27 mouse cellular contexts compared by ENCODE assay signal in the genomic region with DNA sequence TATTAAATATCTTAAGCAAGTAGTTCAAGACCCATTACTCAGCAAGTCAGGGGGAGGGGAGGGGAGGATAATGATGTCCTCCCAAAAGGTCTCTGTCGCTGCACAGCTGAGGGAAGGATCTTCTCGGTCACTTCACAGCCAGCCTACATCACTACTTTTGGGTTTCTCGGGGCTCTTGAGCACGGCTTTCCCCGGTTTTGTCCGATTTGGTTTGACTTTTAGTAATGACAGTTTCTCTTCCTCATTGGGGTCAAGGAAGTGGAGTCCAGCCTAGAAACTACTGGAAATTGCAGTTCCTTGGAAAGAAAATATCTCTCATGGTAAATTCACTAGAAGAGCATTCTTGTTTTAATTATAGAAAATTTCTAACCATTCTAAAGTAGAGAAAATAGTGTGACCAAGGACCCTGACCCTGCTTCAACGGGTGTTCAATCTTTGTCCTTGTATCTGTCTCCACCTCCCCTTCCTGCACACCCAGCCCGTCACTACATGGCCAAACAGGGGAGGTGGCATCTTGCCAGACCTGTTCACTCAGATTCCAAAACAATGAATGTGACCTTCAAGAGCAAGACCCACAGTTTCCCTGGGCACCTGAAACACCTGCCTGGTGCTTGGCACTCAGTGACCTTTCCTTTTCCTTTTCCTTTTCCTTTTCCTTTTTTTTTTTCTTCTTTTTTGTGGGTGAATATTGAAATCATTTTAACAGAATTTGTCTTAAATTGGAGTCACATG. TPM values are rescaled to one million over a fixed set of nuclear protein-coding genes. Genes with fewer than 3 reads are reported as not detected.
DNase-seq lines count a peak whose midpoint lies in the region; ATAC-seq and TF ChIP-seq lines count a peak whose summit lies in the region.
"Had no signal": no experiment of that assay in that cellular context is flagged by ENCODE, and none has a peak within 500 bp of the region (broad histone marks: within the 10 kb centered on the region; RNA-seq: fewer than 3 reads in every experiment).

No protein-coding gene starts in this region.

- no peak for TF ChIP-seq POLR2A in kidney, adult 2 months (IDR thresholded peaks at IDR 0.05; ENCODE audit: low read depth, low read length)
- TF ChIP-seq POLR2A in testis, adult 2 months (IDR thresholded peaks at IDR 0.05; ENCODE audit: control insufficient read depth, low read depth, low read length), result no peak

- no peaks in the 10 kb centered on the region for H3K36me3 ChIP-seq in kidney, adult 2 months (ENCODE audit: control insufficient read depth, insufficient read depth, low read length)
- H3K36me3 ChIP-seq in kidney, embryonic 15.5 days, result peaks cover 45% of the 10 kb centered on the region
- H3K36me3 ChIP-seq in testis, adult 2 months (ENCODE audit: control insufficient read depth, insufficient read depth, low read length), result no peaks in the 10 kb centered on the region; the same call in none of the 2 replicates

- peak; percentile 48 for DNase-seq in kidney, adult 2 months
- no peak for DNase-seq in testis, postnatal 10 days (ENCODE audit: low spot score)
- peak; percentile 56 for DNase-seq in kidney, postnatal 14 days
- DNase-seq in thymus, postnatal 10 days (ENCODE audit: low spot score in 2 of 2), result no peak
- DNase-seq: cerebellum, postnatal 14 days; gastrocnemius, postnatal 10 days; heart, adult 2 months; layer of hippocampus, adult 9-11 months; left cerebral cortex, postnatal 4 days; liver; retina, postnatal 1 day; thymus, postnatal 14 days had no signal

- no peaks in the 10 kb centered on the region for H3K9me3 ChIP-seq in kidney, embryonic 15.5 days (replicated peaks)
- H3K9me3 ChIP-seq: embryonic facial prominence, embryonic 13.5 days; hindbrain, embryonic 10.5 days; lung, embryonic 15.5 days; midbrain, embryonic 10.5 days; stomach, embryonic 15.5 days had no signal

- no peaks in the 10 kb centered on the region for H3K27me3 ChIP-seq in kidney, adult 2 months (replicated peaks; ENCODE audit: control insufficient read depth, insufficient read depth, low read length)
- no peaks in the 10 kb centered on the region for H3K27me3 ChIP-seq in kidney, embryonic 15.5 days
- H3K27me3 ChIP-seq in testis, adult 2 months (ENCODE audit: control insufficient read depth, insufficient read depth, low read length), result no peaks in the 10 kb centered on the region
- H3K27me3 ChIP-seq: embryonic facial prominence, embryonic 13.5 days; lung, embryonic 15.5 days; stomach, embryonic 15.5 days had no signal

- H3K27ac ChIP-seq in kidney, adult 2 months (ENCODE audit: insufficient read depth, low read depth, low read length), result no peak overlapping the region
- no peak overlapping the region for H3K27ac ChIP-seq in kidney, embryonic 15.5 days
- no peak overlapping the region for H3K27ac ChIP-seq in testis, adult 2 months (ENCODE audit: control insufficient read depth, insufficient read depth, low read depth, low read length)
- H3K27ac ChIP-seq: embryonic facial prominence, embryonic 13.5 days; heart, adult 2 months; hindbrain, embryonic 10.5 days; kidney, postnatal 0 days; left cerebral cortex, adult 2 months; lung, embryonic 15.5 days; midbrain, embryonic 10.5 days; stomach, embryonic 15.5 days had no signal

- WGBS in kidney, adult 2 months, result 71% methylated on average over 8 of the region's 8 CpGs
- 81% methylated on average over 8 of the region's 8 CpGs for WGBS in kidney, embryonic 15.5 days

- no peak overlapping the region for H3K4me3 ChIP-seq in kidney, adult 2 months (ENCODE audit: insufficient read depth, low read depth, low read length)
- H3K4me3 ChIP-seq in kidney, embryonic 15.5 days (replicated peaks), result no peak overlapping the region
- H3K4me3 ChIP-seq in testis, adult 2 months (ENCODE audit: control insufficient read depth, low read depth, low read length), result peak overlapping the region; percentile 74
- H3K4me3 ChIP-seq: embryonic facial prominence, embryonic 13.5 days; heart, adult 2 months; hindbrain, embryonic 10.5 days; left cerebral cortex, adult 2 months; lung, embryonic 15.5 days; midbrain, embryonic 10.5 days; stomach, embryonic 15.5 days had no signal

- H3K4me1 ChIP-seq in kidney, adult 2 months (ENCODE audit: control insufficient read depth, insufficient read depth, low read length), result no peaks in the 10 kb centered on the region
- no peaks in the 10 kb centered on the region for H3K4me1 ChIP-seq in kidney, embryonic 15.5 days
- peaks cover 8% of the 10 kb centered on the region for H3K4me1 ChIP-seq in testis, adult 2 months (ENCODE audit: control insufficient read depth, insufficient read depth, low read length)
- H3K4me1 ChIP-seq: hindbrain, embryonic 10.5 days; midbrain, embryonic 10.5 days; stomach, embryonic 15.5 days had no signal

- no peak overlapping the region for H3K4me2 ChIP-seq in kidney, embryonic 15.5 days
- H3K4me2 ChIP-seq: embryonic facial prominence, embryonic 13.5 days; lung, embryonic 15.5 days; stomach, embryonic 15.5 days had no signal

- no peak for TF ChIP-seq CTCF in kidney, adult 2 months (conservative IDR thresholded peaks at IDR 0.05; ENCODE audit: insufficient read depth, insufficient read length, low read depth, low read length)
- no peak for TF ChIP-seq CTCF in testis, adult 2 months (IDR thresholded peaks at IDR 0.05; ENCODE audit: control insufficient read depth, insufficient read depth, insufficient replicate concordance, low read depth, low read length)

- H3K9ac ChIP-seq in kidney, embryonic 15.5 days, result no peak overlapping the region
- H3K9ac ChIP-seq: embryonic facial prominence, embryonic 13.5 days; lung, embryonic 15.5 days; stomach, embryonic 15.5 days had no signal

- no peak for ATAC-seq in kidney, embryonic 15.5 days (replicated peaks; ENCODE audit: low FRiP score)
- peak; percentile 48; the same call in 1 of the 2 replicates for ATAC-seq in megakaryocyte, adult 5-6 weeks (ENCODE audit: poor library complexity, severe bottlenecking)
- ATAC-seq: forebrain, embryonic 14.5 days had no signal

RNA-seq across cellular contexts. Expression of gene Syce1l, which starts 0.6 kb away (rescaled TPM):
- polyA plus RNA-seq in kidney, adult 2 months (2012; rRNA removed), result 0.11 TPM in 1 of 2 replicates, not detected in the other
- polyA plus RNA-seq in kidney, embryonic 15.5 days (2015; fragmentation: Nextera tagmentation; extraction: Ambion mirVana), result not detected in 2 replicates
- polyA plus RNA-seq in testis, adult 2 months (2012; rRNA removed), result 33.3 and 38.1 TPM in 2 replicates
- total RNA-seq in megakaryocyte, adult 5-6 weeks (2015), result not detected in 2 replicates
- total RNA-seq in megakaryocyte, adult 5-6 weeks (2017), result not detected in 2 replicates
- total RNA-seq: adrenal gland, adult 18-20 months; gastrocnemius, postnatal 10 days; heart, adult 2 months; midbrain, postnatal 0 days had no signal
- polyA plus RNA-seq: C2C12; embryonic facial prominence, embryonic 13.5 days; forebrain, embryonic 14.5 days; heart, adult 2 months; heart, embryonic 14.5 days; hindbrain, embryonic 10.5 days; kidney, postnatal 0 days; lung, embryonic 15.5 days; stomach, embryonic 15.5 days had no signal

RNA-seq across cellular contexts. Expression of gene Mon1b, which starts 8.3 kb away (rescaled TPM):
- 7.0 and 7.2 TPM in 2 replicates for polyA plus RNA-seq in kidney, adult 2 months (2012; rRNA removed)
- polyA plus RNA-seq in kidney, embryonic 15.5 days (2015; fragmentation: Nextera tagmentation; extraction: Ambion mirVana), result 7.9 and 8.4 TPM in 2 replicates
- polyA plus RNA-seq in testis, adult 2 months (2012; rRNA removed), result 4.8 TPM in 2 replicates
- total RNA-seq in megakaryocyte, adult 5-6 weeks (2015), result 14.9 and 16.4 TPM in 2 replicates
- total RNA-seq in megakaryocyte, adult 5-6 weeks (2017), result 19.9 and 22.4 TPM in 2 replicates

Comparison
In these comparisons a context has a peak if more than half of its experiments do, and no peak if none do; other contexts are left out.
1. DNase-seq: peak in kidney, adult 2 months (single experiment) and kidney, postnatal 14 days (single experiment); none in testis, postnatal 10 days (single experiment) and thymus, postnatal 10 days (0 of 2).
2. RNA of gene Syce1l, which starts 0.6 kb away (polyA plus RNA-seq): 33.3 to 38.1 TPM in testis, adult 2 months; 0.11 TPM in kidney, adult 2 months and not detected in kidney, embryonic 15.5 days; every median in the first group is over 10 times any median in the second.